Mouse (Mus musculus) spleen, embryonic (tissue): ENCODE data around the gene C1d.
"Not testable (repeated sequence)": the region's sequence is repeated elsewhere in the genome, so short reads cannot be mapped to it uniquely, and the experiment has no call there.

ENCODE experiments used
- CTCF ChIA-PET: fragments of 350-600 bp; sonication (Branson Sonifier 250); formaldehyde crosslinking; loops from one replicate; lab custom pipeline; 2022; lab: Charles Lee

C1d gene

GRCm38 (mm10) chr11:17257443-17257842, at the start of gene C1d:
TSS of gene C1d (plus strand) at chr11:17257579.
- CTCF ChIA-PET, result interaction anchor here (0.6 kb wide), 1 partner anchor 92 kb away, joined by 14 read pairs; no protein-coding TSS in a partner anchor

GRCm38 (mm10) chr11:17211258-17212140, 45.9 kb upstream of the C1d start, which contains the start of gene Pno1:
TSS of gene Pno1 (minus strand) at chr11:17211568.
- CTCF ChIA-PET, result no interaction called here

GRCm38 (mm10) chr11:17212141-17212495, 45.3 kb upstream of the C1d start:
- CTCF ChIA-PET, result no interaction called here

GRCm38 (mm10) chr11:17212903-17213509, 44.4 kb upstream of the C1d start:
- CTCF ChIA-PET, result interaction anchor here (0.7 kb wide), 1 partner anchor 37 kb away, joined by 3 read pairs; no protein-coding TSS in a partner anchor

GRCm38 (mm10) chr11:17215475-17215874, 41.9 kb upstream of the C1d start:
- CTCF ChIA-PET, result no interaction called here

- CTCF ChIA-PET, result no interaction called here
These were observed 36.3 kb upstream of the C1d start for GRCm38 (mm10) chr11:17221126-17221525.

DNA sequence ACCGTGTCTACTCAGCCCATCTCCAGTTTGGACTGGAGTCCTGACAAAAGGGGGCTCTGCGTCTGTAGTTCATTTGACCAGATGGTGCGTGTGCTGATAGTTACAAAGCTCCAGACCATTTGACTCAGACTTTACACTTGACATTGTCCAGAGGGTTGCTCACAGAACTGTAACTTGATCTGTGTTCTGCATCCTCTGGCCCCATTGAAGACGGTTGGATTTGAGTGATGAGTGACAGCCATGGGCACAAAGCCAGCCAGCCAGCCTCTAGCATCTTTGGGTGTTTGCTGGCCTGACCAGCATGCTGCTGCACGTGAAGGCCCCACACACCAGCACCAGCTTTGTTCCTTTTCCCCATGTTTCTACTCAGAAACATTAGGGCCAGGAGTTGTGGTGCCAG, 24.6 kb upstream of the C1d start:
- CTCF ChIA-PET, result no interaction called here

- CTCF ChIA-PET, result no interaction called here
These were observed 20.8 kb upstream of the C1d start for GRCm38 (mm10) chr11:17236449-17237037.

DNA sequence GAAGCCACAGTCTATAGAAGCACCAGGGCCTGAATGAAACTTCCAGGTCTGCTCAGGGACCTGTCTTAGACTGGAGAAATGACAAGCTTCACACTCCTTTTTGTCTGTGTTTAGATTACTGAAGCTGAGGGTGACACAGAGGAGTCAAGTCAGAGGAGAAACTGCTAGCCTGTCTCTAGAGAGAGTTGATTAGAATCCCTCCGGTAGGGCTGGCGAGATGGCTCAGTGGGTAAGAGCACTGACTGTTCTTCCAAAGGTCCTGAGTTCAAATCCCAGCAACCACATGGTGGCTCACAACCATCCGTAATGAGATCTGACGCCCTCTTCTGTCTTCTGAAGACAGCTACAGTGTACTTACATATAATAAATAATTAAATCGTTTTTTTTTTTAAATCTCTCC, 18.8 kb upstream of the C1d start:
- CTCF ChIA-PET, result not testable (repeated sequence)

- CTCF ChIA-PET, result no interaction called here
These were observed 8.7 kb upstream of the C1d start for GRCm38 (mm10) chr11:17248715-17249114.

- CTCF ChIA-PET, result interaction anchor here (0.6 kb wide), 1 partner anchor 91 kb away, joined by 14 read pairs; no protein-coding TSS in a partner anchor
These were observed 490 bp upstream of the C1d start for GRCm38 (mm10) chr11:17256813-17257365.

DNA sequence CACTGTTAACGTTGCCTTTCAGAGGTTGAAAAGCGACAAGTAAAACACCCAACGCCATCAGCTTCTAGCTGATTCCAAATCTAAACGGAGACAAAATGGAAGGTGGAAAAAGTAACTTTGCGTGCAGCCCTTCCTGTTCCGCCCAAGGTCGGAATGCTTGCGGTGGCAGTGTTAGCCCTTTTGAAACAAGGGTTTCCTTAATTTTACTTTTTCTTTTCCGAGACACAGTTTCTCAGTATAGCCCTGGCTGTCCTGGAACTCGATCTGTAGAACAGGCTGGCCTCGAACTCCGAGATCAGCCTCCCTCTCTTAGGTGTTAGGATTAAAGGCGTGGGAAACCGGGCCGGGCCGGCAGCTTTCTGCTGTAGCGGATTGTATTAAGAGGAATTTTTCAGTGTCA, 482 bp downstream of the C1d start:
- CTCF ChIA-PET, result no interaction called here

DNA sequence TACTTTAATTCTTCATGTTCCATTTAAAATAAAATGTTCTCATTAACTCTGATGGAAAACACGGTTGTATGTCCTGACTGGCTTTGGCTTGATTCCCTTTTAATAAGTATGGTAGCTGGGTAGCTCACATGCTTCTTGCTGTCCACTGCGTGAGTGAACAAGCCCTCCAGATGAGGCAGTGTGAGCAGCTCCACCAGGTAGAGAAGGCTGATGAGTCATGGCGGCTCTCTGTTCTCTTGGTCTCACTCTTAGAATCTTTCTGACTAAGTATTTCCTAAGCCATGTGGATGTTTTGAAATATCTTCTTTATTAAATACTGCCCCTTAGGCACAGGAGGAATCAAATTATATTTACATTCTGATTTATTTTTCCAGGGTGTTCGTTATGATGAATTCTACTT, 9.8 kb downstream of the C1d start:
- CTCF ChIA-PET, result interaction anchor here (0.7 kb wide), 1 partner anchor 8 kb away, joined by 5 read pairs; no protein-coding TSS in a partner anchor

DNA sequence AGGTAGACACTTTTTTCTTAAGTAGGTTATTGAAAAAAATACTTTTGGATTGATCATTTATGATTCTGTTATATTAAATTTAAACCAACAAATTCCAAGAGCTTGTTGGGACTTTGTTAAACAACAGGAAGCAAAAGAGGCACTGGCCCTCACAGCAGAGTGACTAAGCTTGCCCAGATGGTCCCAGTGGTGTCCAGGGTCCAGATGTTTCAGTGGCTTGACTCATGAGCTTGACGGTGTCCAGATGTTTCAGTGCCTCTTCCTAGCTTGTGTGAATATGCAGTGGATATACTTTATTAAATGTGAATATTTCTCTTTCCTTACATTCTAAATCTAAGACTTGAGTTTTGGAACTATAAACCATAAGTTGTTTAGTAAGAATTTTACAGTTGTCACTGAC, 11.4 kb downstream of the C1d start:
- CTCF ChIA-PET, result interaction anchor here (0.6 kb wide), 1 partner anchor 253 kb away, joined by 7 read pairs; no protein-coding TSS in a partner anchor

DNA sequence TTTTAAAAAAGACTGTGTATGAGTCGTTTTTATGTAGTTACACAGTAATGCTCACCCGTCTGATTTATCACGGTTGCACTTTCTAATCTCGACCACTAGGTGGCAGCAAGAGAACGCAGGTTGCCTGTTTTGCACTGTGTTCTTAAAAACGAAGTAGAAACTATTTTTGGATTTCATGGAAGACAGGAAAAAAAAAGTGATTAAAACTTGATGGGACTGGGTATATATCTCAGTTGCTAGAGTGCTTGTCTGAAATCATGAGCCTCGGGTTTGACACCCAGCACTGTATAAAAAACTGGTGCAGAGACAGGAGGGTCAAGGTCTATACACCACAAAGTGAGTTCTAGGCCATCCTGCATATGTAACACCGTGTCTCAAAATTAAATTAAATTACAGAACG, 22.6 kb downstream of the C1d start:
- CTCF ChIA-PET, result no interaction called here

GRCm38 (mm10) chr11:17284055-17284454, 26.7 kb downstream of the C1d start:
- CTCF ChIA-PET, result no interaction called here

DNA sequence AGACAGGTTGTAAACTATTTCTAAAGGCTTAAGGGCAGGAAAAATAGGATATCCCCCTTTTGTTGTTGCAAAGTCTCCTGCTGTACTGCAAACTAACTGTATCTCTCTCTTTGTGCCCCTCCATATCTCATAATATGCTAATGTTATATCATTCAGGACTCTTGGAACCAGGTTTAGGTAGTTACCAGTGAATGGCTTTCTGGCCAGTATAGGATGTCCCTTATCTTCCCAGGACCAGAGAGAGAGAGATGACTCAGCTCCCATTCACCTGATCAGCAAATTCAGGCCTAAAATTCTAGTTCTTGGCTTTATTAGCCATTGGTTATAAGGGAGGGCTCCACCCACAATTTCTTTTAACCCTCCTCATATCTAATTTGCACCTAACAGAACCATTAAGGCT, 31.5 kb downstream of the C1d start:
- CTCF ChIA-PET, result no interaction called here

DNA sequence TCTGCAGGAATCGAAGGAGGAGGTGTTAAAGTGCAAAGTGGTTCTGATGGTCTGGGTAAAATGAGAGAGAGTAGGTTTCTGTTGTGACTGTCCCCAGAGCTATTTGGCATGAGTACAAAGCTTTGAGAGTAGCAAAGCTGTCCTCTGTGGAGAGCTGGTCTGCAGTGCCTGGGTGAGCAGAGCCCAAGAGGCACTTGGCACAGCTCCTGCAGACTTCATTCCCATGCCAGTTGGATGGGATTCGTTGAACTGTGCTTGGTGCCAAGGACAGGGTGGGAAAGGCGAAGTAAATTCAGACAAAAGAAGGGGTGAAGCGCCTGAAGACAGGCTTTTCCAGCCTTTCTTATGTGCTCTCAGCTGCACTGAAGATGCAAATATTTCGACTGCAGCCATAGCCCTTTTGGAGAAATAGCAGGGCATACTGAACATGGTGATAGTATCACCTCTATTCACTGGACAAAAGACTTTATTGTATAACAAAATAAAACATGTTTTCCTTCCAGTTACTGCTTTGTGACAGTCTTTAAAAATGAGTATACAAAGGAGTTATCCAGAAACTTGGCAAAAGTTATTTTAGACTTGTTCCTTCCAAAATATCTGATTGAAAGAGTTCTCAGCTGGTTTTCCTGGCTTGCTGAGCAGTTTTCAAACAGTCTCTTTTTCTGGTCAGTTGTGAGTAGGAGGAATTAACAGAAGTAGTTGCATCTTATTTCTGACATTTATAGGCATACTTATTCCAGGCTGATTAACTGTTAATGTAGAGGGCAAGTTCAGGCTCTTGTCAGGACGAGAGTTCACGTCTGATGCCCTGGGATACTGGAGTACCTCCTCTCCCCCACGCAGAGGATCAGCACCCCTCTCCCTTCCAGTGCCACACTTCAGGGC, 48.9 kb downstream of the C1d start:
- CTCF ChIA-PET, result no interaction called here

DNA sequence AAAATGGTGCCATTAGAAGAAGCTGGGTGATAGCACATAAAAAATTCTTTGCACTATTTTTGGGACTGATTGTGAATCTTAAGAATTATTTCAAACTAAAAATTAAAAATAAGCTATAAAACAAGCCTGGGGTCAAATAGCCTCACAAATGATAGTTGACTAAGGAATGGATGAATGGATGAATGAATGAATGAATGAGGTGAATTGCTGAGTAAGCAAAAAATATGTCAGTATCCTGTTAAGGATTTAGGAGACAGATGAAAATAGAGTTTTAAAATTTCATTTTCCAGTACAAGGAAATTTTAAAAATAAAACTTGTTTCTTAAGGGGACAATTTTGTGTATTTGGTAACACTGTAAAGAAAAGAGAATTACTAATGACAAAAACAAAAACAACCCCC, 50.1 kb downstream of the C1d start:
- CTCF ChIA-PET, result no interaction called here
